Mouse (Mus musculus) inflammation-experienced regulatory T-cells, adult 6 months (primary cell): ENCODE results near the gene Cela3b. TPM values are rescaled to one million over a fixed set of nuclear protein-coding genes. Genes with fewer than 3 reads are reported as not detected.
A peak's percentile ranks its signal among the peaks of the same experiment; 100 is the strongest.
"Not testable (repeated sequence)": the region's sequence is repeated elsewhere in the genome, so short reads cannot be mapped to it uniquely, and the experiment has no call there.

Source experiments
- ATAC-seq: one replicate; pipeline ENCODE4 v1.8.0; 2017
- polyA plus RNA-seq, 3 experiments: library from polyadenylated mRNA; unstranded; fragments of 100-300 nt; shearing (Covaris generic); gene quantifications; one replicate each; pipeline ENCODE4 v1.2.1; 2017

Gene Cela3b
- polyA plus RNA-seq, 3 experiments from 2014 or later = not detected

- not testable (repeated sequence) for ATAC-seq
These were observed 18.1 kb downstream of the Cela3b start for GRCm38 (mm10) chr4:137412185-137412709.

- ATAC-seq = no peak
These were observed 20.6 kb downstream of the Cela3b start, which contains the start of gene Cela3a for GRCm38 (mm10) chr4:137409691-137410090. Cela3a (minus strand) TSS chr4:137409791.

GRCm38 (mm10) chr4:137405571-137405970 is 24.8 kb downstream of the Cela3b start:
- ATAC-seq = no peak

GRCm38 (mm10) chr4:137396641-137397525 is 33.5 kb downstream of the Cela3b start:
- ATAC-seq = no peak

GRCm38 (mm10) chr4:137393378-137394135 is 36.8 kb downstream of the Cela3b start:
- no peak for ATAC-seq

GRCm38 (mm10) chr4:137392874-137393273 is 37.5 kb downstream of the Cela3b start:
- no peak for ATAC-seq

- no peak for ATAC-seq
These were observed 39.1 kb downstream of the Cela3b start for GRCm38 (mm10) chr4:137391287-137391686.

- no peak for ATAC-seq
These were observed 40.1 kb downstream of the Cela3b start for GRCm38 (mm10) chr4:137390196-137390595.

- peak; percentile 6 for ATAC-seq
These were observed 41.4 kb downstream of the Cela3b start for GRCm38 (mm10) chr4:137388983-137389382.

GRCm38 (mm10) chr4:137388059-137388794 is 42.1 kb downstream of the Cela3b start:
- peak; percentile 87 for ATAC-seq

- peak; percentile 6 for ATAC-seq
These were observed 42.8 kb downstream of the Cela3b start for GRCm38 (mm10) chr4:137387482-137388058.

GRCm38 (mm10) chr4:137380702-137381605 is 49.4 kb downstream of the Cela3b start:
- no peak for ATAC-seq

- ATAC-seq = no peak
These were observed 50.6 kb downstream of the Cela3b start for GRCm38 (mm10) chr4:137379713-137380255.

GRCm38 (mm10) chr4:137379085-137379484 is 51.3 kb downstream of the Cela3b start:
- no peak for ATAC-seq

GRCm38 (mm10) chr4:137377526-137378304 is 52.6 kb downstream of the Cela3b start:
- no peak for ATAC-seq

GRCm38 (mm10) chr4:137376778-137377177 is 53.6 kb downstream of the Cela3b start:
- ATAC-seq = no peak

- no peak for ATAC-seq
These were observed 54.7 kb downstream of the Cela3b start for GRCm38 (mm10) chr4:137375314-137376278.

- no peak for ATAC-seq
These were observed 56.6 kb downstream of the Cela3b start for GRCm38 (mm10) chr4:137373711-137374110.
